In genomic region chr7:97361467-97361866, GRCm38 (mm10) we compare ENCODE assay signal across 8 mouse cellular contexts. TPM values are rescaled to one million over a fixed set of nuclear protein-coding genes. Genes with fewer than 3 reads are reported as not detected.
DNase-seq lines count a peak whose midpoint lies in the region; ATAC-seq and TF ChIP-seq lines count a peak whose summit lies in the region.

No protein-coding gene starts in this region.

- no peaks in the 10 kb centered on the region for H3K27me3 ChIP-seq in lung, embryonic 14.5 days (ENCODE audit: insufficient read depth, low read length)

- DNase-seq in adrenal gland, adult (ENCODE audit: inconsistent age in 2 of 2, low spot score in 1 of 2), result peak; percentile 16 to 62
- no peak for DNase-seq in adrenal gland, adult 8-10 months
- DNase-seq in left cerebral cortex, adult 2 months (ENCODE audit: extremely low spot score in 1 of 2, low spot score in 2 of 2), result no peak
- DNase-seq in left cerebral cortex, postnatal 14 days (ENCODE audit: low spot score in 2 of 2), result no peak
- DNase-seq in c-Kit-positive CD71-positive TER-119-positive erythroid progenitor cells, embryonic 14.5 days (ENCODE audit: low spot score), result peak; percentile 51
- DNase-seq in lung, embryonic 14.5 days, result peak; percentile 78
- DNase-seq in thymus, postnatal 10 days (ENCODE audit: low spot score in 2 of 2), result peak; percentile 17 to 70
- no peak for DNase-seq in frontal cortex, postnatal 25 days (ENCODE audit: low spot score in 2 of 2)

- peak; percentile 69 for TF ChIP-seq CTCF in left cerebral cortex, adult 2 months (IDR thresholded peaks at IDR 0.05)
- TF ChIP-seq CTCF in lung, embryonic 14.5 days (IDR thresholded peaks at IDR 0.05; ENCODE audit: low read depth), result peak; percentile 76

- H3K36me3 ChIP-seq in lung, embryonic 14.5 days (ENCODE audit: insufficient read depth), result no peaks in the 10 kb centered on the region

- intact Hi-C loops in left cerebral cortex, adult 2 months (cut with DNase I), result no loop called here
- intact Hi-C loops in left cerebral cortex, postnatal 14 days (cut with DNase I), result no loop called here

- no peak for ATAC-seq in lung, embryonic 14.5 days (ENCODE audit: insufficient read depth)

- H3K4me3 ChIP-seq in left cerebral cortex, adult 2 months, result no peak overlapping the region
- H3K4me3 ChIP-seq in lung, embryonic 14.5 days (ENCODE audit: low read depth, low read length), result no peak overlapping the region

- H3K4me2 ChIP-seq in lung, embryonic 14.5 days, result no peak overlapping the region

- H3K9me3 ChIP-seq in lung, embryonic 14.5 days (ENCODE audit: low read depth, low read length), result no peaks in the 10 kb centered on the region

- no peaks in the 10 kb centered on the region; the same call in 1 of the 2 replicates for H3K4me1 ChIP-seq in lung, embryonic 14.5 days (ENCODE audit: insufficient read depth)

- no peak overlapping the region for H3K9ac ChIP-seq in lung, embryonic 14.5 days

- no peak overlapping the region for H3K27ac ChIP-seq in left cerebral cortex, adult 2 months
- H3K27ac ChIP-seq in lung, embryonic 14.5 days (ENCODE audit: low read depth), result no peak overlapping the region

- 25% methylated on average over 4 of the region's 4 CpGs for WGBS in lung, embryonic 14.5 days

RNA-seq across cellular contexts. Expression of gene Alg8, which starts 9.9 kb away (rescaled TPM):
- total RNA-seq in adrenal gland, adult 8-10 months (2022), result 10 to 100 TPM; 11.2 to 18.6 (median 15.8) TPM
- 10 to 100 TPM in 1 of 2 experiments, 1 to 10 TPM in 1; 9.9 to 10.2 TPM for total RNA-seq in left cerebral cortex, adult 2 months (2021)
- total RNA-seq in left cerebral cortex, postnatal 14 days (2021), result 10 to 100 TPM in 1 of 2 experiments, 1 to 10 TPM in 1; 8.5 to 13.0 TPM
- 42.4 and 45.1 TPM in 2 replicates for polyA plus RNA-seq in lung, embryonic 14.5 days (2014; fragmentation: Nextera tagmentation; extraction: Ambion mirVana)

RNA-seq across cellular contexts. Expression of gene Kctd21, which starts 29.3 kb away (rescaled TPM):
- total RNA-seq in adrenal gland, adult 8-10 months (2022), result 1 to 10 TPM; 8.2 to 10.0 (median 9.0) TPM
- total RNA-seq in left cerebral cortex, adult 2 months (2021), result 10 to 100 TPM; 12.5 to 14.6 TPM
- total RNA-seq in left cerebral cortex, postnatal 14 days (2021), result 10 to 100 TPM; 10.7 TPM
- 4.7 and 5.7 TPM in 2 replicates for polyA plus RNA-seq in lung, embryonic 14.5 days (2014; fragmentation: Nextera tagmentation; extraction: Ambion mirVana)

RNA-seq across cellular contexts. Expression of gene Usp35, which starts 29.6 kb away (rescaled TPM):
- total RNA-seq in adrenal gland, adult 8-10 months (2022), result 10 to 100 TPM; 10.8 to 29.5 (median 17.7) TPM
- total RNA-seq in left cerebral cortex, adult 2 months (2021), result 10 to 100 TPM; 18.8 to 19.9 TPM
- 10 to 100 TPM; 12.2 to 13.5 TPM for total RNA-seq in left cerebral cortex, postnatal 14 days (2021)
- 2.1 TPM in 2 replicates for polyA plus RNA-seq in lung, embryonic 14.5 days (2014; fragmentation: Nextera tagmentation; extraction: Ambion mirVana)

RNA-seq across cellular contexts. Expression of gene Ndufc2, which starts 38.3 kb away (rescaled TPM):
- total RNA-seq in adrenal gland, adult 8-10 months (2022), result 100 to 1,000 TPM; 202 to 264 (median 251) TPM
- total RNA-seq in left cerebral cortex, adult 2 months (2021), result 100 to 1,000 TPM; 213 to 230 TPM
- total RNA-seq in left cerebral cortex, postnatal 14 days (2021), result 100 to 1,000 TPM; 242 to 265 TPM
- polyA plus RNA-seq in lung, embryonic 14.5 days (2014; fragmentation: Nextera tagmentation; extraction: Ambion mirVana), result 345 and 369 TPM in 2 replicates

RNA-seq across cellular contexts. Expression of gene Thrsp, which starts 56.1 kb away (rescaled TPM):
- total RNA-seq in adrenal gland, adult 8-10 months (2022), result 100 to 1,000 TPM in 3 of 4 experiments, 10 to 100 TPM in 1; 69.8 to 491 (median 335) TPM
- 10 to 100 TPM; 19.2 to 21.8 TPM for total RNA-seq in left cerebral cortex, adult 2 months (2021)
- total RNA-seq in left cerebral cortex, postnatal 14 days (2021), result 10 to 100 TPM; 10.0 to 15.1 TPM
- 0.58 and 0.61 TPM in 2 replicates for polyA plus RNA-seq in lung, embryonic 14.5 days (2014; fragmentation: Nextera tagmentation; extraction: Ambion mirVana)

Comparison
In these comparisons a context has a peak if more than half of its experiments do, and no peak if none do; other contexts are left out.
1. DNase-seq: peak in adrenal gland, adult (2 of 2), c-Kit-positive CD71-positive TER-119-positive erythroid progenitor cells, embryonic 14.5 days (single experiment), lung, embryonic 14.5 days (single experiment) and thymus, postnatal 10 days (2 of 2); none in adrenal gland, adult 8-10 months (single experiment), left cerebral cortex, adult 2 months (0 of 2), left cerebral cortex, postnatal 14 days (0 of 2) and frontal cortex, postnatal 25 days (0 of 2).